Mouse (Mus musculus): Measurements from ENCODE around the gene Tmem63c.

Tmem63c gene

DNA sequence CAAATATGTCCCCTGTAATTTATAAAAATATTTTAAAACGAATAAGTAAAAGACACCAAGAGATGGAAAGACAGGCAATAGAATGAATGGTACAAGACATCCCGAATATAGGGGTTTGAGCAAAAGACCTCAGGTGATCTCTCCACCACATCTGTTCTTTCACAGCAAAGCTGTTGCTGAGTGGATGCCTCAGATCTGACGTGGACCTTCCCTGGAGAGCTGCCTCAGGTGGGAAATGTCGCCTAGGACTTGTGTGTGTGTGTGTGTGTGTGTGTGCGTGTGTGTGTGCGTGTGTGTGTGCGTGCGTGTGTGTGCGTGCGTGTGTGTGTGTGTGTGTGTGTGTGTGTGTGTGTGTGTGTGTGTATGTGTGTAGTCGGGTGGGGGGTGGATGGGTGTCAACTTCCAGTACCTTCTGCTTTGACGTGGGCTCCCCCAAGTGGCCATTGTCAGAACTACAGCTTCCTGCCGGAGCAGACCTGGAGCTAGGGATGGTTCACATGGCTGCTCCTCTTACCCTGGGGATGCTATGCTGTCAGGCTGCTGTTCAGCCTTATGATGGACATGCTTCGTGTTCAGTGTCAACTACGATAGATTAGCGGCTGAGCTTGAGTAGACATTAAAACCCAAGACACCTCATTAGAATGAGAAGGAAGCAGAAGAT is 31.7 kb downstream of the Tmem63c start:
- DNase-seq (ENCODE audit: low read depth, low spot score) = peak; percentile 64

DNA sequence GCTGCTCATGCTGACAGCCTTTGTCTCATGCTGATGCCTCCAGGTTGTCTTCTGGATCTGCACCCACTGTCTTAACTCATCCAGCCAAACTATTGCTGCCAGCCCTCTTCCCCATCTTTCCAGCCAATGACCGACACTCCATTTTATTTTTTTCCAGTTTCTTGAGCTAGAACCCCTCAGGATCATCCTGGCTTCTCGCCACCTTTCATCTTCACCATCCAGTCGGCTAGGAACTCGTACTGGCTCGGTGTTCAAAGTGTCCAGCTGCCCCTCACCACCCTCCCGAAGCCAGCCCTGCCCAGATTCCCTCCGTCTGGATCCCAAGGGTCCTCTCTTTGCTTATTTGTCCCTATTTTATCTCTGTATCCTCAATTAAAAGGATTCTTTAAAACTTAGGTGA is 33.7 kb downstream of the Tmem63c start:
- no peak for DNase-seq (ENCODE audit: low read depth, low spot score)

DNA sequence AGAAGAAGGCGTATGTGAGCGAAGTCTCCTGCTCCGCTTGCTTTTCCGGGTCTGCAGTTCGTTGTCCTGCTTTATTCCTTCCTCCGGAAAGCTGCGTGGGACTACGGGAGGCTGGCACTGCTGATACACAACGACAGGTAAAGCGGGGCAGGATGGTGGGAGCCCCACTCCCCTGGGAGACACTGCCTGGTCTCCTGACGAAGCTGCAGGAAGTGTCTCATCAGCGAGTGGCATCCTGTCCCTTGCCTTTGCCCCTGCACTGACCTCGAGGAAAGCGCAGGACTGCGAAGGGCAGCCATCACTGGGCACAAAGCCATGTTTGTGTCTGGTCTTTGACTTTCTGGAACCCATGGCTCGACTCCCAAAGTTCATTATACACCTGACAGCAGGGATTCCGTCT is 35.9 kb downstream of the Tmem63c start:
- DNase-seq (ENCODE audit: low read depth, low spot score) = no peak

DNA sequence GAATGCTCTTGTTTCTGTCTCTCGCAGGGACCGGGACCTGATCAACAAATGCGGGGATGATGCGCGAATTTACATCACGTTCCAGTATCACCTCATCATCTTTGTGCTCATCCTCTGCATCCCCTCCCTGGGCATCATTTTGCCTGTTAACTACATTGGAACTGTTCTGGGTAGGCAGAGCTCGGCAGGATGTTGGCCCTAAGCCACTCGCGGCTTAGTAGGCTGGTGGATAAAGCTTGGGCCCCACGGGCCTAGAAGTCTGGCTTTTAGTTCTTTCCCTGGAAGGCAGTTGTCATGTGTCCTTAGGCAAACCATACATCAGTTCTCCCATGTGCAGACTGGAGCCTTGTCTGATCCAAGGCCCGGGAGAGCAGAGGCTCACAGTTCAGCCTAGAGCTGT is 44.3 kb downstream of the Tmem63c start:
- DNase-seq (ENCODE audit: low read depth, low spot score) = no peak

DNA sequence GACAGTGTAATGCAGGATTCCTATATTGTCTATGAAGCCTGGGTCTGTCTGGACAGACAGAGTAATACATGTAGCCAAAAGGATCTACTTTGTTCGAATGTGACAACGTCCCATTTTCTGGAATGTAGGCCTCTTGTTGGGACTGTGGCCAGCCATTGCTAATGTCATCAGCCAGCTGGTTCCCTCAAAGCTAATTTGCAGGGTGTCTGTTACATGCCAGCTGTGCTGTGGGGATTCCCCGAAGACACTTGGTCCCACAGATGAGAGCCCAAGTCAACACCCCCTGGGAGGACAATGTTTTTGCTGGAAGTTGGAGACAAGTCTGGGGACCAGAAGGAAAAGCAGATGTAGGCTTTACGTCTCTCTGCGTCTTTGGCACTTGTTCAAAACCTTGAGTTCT is 45.3 kb downstream of the Tmem63c start:
- DNase-seq (ENCODE audit: low read depth, low spot score) = no peak

DNA sequence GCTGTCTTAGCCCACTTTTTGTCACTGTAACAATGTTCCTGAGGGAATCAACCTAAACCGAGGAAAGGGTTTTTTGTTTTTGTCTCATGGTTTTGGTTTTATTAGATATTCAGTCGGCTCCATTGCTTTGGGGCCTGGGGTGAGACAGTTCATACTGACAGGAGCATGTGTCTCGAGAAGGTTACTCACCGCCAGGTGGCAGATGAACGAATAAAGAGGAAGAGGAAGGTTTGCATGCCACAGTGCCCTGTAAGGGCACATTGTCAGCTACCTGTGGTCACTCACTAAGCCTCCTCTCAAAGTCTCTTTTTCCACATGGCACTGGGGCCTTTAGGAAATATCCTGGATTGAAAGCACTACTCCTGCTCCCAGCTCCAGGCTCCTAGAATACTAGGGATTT is 49.4 kb downstream of the Tmem63c start:
- no peak for DNase-seq (ENCODE audit: low read depth, low spot score)

DNA sequence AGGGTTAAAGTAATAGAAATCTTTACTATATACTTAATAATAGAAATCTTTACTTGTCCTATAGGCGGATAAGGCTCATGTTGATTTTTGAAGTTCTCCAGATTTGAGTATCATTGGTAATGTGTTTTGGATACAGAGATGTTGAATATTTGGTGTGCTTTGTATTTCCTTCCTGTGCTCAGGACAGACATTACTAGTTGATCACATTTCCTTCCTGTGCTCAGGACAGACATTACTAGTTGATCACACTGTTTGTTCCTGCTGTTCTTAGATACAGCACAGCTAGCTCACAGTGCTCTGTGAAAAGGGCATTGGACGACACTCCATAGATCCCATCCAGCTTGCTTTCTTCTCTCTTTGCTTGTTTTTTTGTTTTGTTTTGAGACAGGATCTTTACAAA is 55.5 kb downstream of the Tmem63c start:
- DNase-seq (ENCODE audit: low read depth, low spot score) = peak; percentile 41

DNA sequence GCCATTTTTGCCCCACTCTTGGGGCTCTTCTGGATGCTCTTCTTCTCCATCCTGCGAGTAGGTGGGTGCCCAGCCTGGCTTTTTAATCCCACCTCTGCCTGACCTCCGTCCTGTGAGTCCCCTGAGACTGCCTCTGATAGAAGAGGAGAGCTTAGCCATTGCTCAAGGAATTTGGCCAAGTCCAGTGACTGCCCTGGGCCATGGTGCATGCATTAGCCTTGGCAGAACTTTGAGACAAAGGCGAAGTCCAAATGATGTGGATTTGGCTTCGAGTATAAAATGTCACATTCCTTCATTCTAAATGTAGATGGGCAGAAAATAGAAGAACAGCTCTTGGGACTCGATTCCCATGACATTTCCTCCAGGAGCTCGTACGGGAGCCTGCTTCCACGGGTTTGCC is 61.7 kb downstream of the Tmem63c start:
- no peak for DNase-seq (ENCODE audit: low read depth, low spot score)

DNA sequence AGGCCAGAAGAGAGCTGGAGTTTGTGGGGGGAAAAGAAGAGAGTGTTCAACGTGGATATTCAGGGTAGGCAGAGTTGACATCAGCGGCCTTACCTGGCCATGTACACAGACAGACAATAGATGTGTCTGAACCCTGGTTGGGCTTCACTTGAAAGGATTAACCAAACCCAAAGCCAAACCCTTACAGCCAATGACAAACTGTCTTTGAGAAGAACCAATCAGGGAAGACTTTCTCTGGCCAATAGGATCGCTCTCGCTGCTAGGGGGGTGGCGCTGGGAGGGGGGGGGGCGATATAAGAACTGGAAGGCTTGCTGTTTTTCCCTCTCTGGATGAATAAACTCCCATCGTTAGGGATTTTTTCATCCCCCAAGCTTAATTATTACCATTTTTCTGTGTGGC is 66.1 kb downstream of the Tmem63c start:
- peak; percentile 80 for DNase-seq (ENCODE audit: low read depth, low spot score)

DNA sequence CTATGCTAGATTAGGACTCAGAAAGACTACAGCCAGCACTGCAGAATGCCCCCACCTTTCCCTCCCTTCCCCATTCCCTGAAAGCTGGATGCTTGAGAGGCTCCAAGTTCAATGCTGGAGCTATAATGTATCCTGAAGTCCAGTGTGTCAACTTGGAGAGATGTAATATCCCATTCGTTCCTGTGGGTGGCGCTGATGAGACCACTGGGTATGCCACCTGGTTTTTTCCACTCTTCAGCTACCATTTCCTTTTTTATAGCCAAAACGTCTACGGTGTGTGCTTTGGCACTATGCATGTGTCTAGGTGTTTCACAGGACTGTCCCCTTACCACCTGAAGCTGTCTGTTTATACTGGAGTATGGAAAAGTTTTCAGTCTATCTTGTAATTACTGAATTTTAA is 67.2 kb downstream of the Tmem63c start:
- DNase-seq (ENCODE audit: low read depth, low spot score) = peak; percentile 74

DNA sequence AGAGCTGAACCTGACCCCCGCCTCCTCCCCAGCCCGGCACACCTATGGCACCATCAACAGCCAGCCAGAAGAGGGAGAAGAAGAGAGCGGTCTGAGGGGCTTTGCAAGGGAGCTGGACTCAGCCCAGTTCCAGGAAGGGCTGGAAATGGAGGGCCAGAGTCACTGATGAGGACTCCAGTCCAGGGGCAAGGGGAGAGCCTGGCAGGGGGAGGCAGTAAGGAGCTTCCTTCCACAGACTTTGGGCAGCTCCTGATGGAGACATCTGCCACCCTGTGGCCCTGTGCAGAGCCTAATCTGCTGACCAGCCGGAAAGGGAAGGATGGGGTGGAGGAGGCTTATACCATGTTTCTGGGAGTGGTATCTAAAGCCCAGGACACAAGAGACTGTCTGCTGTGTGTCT is 68.1 kb downstream of the Tmem63c start:
- no peak for DNase-seq (ENCODE audit: low read depth, low spot score)

DNA sequence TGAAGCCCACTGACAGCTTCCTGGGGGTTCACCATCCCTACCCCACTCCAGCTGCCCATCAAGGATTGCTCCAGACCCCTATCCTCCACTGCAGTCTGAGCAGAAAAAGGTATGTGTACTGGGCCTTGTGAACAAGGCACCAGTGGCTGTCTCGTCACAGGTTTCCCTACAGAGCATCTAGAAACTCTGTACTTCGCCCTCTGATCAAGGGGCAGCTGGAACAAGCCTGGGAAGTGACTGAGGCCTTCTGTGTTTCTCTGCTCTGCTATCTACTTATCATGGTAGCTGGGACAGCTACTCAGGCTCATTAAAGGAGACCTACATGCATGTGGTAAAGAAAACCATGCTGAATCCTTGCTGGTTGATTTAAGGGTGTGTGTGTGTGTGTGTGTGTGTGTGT is 68.6 kb downstream of the Tmem63c start:
- DNase-seq (ENCODE audit: low read depth, low spot score) = no peak

DNA sequence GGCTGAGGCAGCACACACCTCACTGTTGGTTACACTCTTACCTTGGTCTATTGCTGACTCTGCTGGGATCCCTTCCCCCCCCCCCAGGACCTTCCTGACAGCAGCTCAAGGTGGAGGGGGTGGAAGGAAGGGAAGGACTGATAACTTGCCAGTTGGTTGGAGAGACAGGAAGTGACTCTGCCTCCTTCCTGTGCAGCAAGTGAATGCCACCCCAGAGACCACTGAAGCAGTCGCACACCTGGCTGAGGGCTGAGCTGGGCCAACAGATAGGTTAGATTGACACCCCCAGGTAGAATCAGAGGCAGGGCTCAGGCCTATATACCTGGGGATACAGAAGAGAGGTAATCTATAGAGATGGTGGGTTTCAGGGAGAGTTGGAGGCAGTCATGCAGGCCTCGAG is 70.8 kb downstream of the Tmem63c start:
- DNase-seq (ENCODE audit: low read depth, low spot score) = no peak

DNA sequence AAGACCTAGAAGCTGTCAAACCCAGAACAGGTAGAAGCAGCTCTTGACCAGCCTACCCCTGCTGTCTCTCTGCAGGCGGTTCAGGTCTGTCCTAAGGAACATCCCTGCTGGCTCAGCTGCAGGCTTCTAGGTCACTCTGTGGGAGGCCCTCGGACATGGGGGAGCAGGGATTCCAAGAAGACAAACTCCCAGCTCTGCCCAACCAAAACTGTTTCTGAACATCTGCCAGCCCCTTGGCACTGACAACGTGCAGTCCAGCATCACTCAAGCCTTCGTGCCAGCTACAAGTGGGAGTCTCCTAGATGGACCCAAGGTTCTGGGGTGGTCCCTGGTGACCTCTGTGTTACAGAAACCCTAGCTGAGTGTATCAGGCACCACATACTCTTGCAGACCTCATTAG is 72.1 kb downstream of the Tmem63c start:
- no peak for DNase-seq (ENCODE audit: low read depth, low spot score)

DNA sequence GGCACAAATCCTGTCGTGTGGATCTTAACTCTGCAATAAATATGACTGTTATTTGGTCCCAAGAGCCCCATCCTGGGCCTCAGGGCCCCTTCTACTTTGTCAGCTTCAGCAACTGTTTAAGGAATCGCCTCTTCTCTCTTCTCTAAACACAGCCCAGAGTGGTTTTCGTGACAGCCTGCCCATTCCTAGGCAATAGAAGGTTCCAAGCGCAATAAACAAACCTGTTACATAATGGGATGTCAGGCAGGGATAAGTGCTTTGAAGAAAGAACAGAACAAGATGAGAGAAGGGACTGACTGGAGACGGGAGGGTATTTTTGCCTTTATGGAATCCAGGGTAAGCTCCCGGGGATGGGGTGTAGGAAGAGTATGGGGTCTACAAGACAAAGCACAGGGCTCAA is 72.5 kb downstream of the Tmem63c start:
- DNase-seq (ENCODE audit: low read depth, low spot score) = no peak

DNA sequence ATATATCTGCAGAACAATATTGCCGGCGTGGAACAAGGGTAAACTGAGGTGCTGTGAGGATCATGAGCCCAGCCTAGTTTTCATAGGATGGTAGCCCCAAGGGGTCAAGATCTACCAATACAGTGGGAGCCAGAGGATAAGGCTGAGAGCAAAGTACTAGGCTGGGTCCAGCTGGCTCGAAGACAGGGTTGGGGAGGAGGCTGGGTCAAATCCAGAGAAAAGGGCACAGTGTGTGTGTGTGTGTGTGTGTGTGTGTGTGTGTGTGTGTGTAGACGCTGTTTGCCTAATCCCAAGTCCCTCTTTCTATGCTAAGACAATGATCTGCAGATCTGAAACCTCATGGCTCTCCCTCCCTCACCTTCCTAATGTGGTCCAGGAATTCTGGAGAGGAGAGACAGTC is 79.2 kb downstream of the Tmem63c start:
- no peak for DNase-seq (ENCODE audit: low read depth, low spot score)

DNA sequence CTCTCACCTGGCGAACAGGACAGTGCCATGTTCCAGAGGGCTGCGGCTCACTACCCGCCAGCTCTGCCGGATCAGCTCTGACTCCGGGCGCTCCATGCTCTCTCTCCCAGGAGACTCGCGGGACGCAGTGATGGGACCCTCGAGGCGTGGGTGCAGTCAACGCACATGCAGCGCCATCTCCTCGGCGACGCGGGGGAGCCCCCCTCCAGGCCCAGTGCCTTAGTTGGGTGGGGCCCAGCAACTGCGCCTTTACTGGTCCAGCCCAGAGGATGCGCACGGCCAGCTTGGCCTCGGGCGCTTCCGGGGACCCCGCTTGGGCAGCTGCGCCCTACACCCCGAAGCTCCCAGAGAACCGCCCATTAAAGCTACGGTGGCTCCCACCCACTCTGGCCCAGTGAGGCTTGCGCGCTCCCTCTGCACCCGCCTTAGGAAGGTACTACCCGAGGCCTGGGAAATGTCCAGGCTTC is 81.1 kb downstream of the Tmem63c start, which contains the start of gene Ngb:
Ngb (minus strand) TSS at position 375 of the 467 bp plus-strand sequence.
- DNase-seq (ENCODE audit: low read depth, low spot score) = peak; percentile 20

DNA sequence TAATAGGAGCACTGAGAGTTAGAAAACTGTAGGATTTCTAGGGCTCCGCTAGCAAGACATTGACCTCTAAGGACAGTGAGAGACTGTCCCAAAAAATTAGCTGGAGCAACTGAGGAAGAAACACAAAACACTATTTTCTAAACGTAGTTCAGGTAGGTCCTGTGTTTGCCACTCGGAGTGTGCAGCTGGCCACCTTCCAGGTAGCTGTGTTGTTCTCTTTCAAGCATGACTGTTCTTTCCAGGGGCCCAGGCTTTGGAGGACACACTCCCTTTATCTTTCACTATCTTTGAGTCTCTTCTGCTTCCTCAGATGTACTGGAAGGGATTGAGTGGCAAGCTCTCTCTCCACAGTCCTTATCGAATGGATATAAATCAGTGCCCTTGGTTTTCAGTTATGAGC is 82.3 kb downstream of the Tmem63c start:
- no peak for DNase-seq (ENCODE audit: low read depth, low spot score)

DNA sequence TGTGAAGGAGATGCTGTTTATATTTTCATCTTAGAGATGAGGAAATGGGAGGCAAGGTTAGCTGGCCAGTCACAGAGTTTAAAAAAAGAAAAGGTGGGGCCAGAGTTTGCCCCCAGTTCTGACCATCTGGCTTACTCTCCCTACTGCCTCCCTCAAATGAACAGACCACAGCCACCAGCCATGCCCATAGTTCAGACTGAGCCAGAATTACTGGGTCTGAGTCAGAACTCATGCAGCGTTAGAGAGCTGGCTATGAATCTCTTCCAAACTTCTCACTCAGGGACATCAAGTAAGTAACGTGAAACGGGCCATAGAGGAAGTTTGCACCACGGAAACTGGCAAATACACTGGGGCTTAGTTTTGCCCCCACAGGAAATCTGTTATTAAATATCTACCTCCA is 83.7 kb downstream of the Tmem63c start:
- DNase-seq (ENCODE audit: low read depth, low spot score) = no peak

DNA sequence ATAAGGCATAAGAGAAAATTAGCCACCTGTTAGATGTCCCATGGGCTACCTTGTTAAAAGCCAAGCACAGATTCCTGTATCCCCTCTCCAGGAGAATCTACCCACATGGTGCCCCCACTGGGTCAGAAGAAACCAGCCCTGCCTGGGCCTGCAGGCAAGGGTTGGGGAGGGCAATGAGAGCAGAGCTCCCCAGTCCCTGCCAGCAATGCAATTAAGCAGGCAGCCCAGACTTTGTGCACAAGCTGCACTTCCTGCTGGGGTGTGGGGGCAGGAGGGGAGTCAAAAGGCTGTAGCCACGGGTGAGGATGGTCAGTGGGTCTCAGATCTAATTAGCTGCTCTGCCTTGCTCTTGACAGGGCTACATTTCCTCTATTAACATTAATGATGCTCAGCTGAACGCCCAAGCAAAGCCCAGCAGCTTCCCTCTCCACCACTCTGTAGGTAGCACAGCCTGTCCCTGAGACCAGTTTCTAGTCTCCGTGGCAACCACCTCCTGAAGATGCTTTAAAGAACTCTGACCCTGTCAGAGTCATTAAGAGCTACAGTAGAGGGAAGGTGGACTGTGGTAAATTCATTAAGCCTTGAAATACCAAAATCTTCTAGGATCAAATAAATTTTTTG is 86.3 kb downstream of the Tmem63c start:
- DNase-seq (ENCODE audit: low read depth, low spot score) = no peak

DNA sequence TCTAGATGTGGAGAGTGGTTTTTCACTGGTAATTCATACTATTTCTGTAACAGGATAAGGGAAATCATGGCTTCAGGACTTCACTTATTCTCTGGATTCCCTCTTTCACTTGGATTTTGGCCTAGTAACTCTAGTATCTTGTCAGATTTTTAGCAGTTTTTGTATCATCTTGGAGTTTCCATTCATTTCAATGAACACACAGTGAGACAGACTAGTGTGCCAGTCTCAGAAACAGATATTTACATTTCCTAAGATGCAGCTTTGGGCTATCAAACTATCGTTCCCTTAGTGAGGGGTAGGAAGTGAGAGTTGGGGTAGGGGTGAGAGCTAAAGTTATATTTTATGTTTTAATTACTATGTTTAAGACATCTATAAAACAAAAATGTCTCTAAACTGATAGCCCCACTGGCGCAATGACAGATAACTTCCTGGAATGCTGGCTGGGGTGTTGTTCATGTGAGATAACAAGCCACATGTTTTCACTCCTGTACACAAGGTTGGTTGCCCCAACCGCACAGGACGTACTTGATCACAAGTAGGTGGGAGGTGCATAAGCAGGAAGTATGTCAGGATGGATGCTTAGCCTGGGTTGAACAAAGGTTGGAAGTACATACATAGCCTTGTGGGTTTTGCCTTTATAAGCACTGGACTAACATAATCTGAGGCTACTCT is 100.9 kb downstream of the Tmem63c start:
- no peak for DNase-seq (ENCODE audit: low read depth, low spot score)

DNA sequence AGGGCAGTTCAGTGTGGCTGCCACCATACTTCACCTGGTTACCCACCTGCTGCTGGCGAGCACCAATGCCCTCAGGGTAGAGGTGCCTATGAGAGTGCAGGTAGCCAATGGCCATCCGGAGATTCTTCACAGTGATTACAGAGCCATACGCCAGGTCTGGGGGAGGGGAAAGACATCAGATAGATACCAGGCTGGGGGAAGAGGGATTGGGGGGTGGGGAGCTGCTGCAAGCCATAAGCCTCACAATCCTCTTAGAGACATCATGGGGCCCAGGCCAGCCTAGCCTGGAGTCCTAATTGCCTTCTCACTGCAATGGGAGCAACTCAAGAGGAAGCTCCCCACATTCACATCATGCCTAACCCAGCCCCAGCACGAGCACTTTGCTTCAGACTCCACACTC is 106.1 kb downstream of the Tmem63c start:
- DNase-seq (ENCODE audit: low read depth, low spot score) = no peak

DNA sequence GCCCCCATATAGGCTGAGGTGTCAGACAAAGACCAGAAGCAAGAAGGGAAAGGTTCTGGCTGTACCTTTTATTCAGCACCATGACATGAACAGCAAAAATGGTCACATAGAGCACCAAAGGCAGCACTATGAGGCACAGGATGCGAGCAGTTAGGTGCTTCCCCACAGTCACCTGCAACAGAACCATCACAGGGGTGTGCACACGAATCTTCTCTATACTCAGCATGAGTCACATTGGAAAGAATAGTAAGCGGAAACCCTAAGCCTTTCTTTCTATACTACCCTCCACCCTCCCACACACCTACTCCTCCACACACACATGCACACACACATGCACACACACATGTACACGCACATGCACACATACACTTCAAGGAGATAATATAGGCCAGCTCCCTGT is 109.1 kb downstream of the Tmem63c start:
- DNase-seq (ENCODE audit: low read depth, low spot score) = no peak

Measured in R1 (cell line).